Mouse (Mus musculus) liver, embryonic 11.5 days (tissue): ENCODE data around the gene Atp6v1g1. TPM values are rescaled to one million over a fixed set of nuclear protein-coding genes. Genes with fewer than 3 reads are reported as not detected.

ENCODE experiments used
- ATAC-seq: fragments of 200-750 bp; cut with Nextera tagmentation; replicated peaks from 2 replicates; pipeline ENCODE4 v1.8.0; 2017; ENCODE audit warnings: moderate number of reproducible peaks, mild to moderate bottlenecking, moderate TSS enrichment, moderate library complexity; ENCODE audit not compliant: low FRiP score
- DNase-seq: peaks from one replicate; pipeline ENCODE4 v3.0.0-alpha.2; 2017; ENCODE audit warnings: low spot score
- H3K27ac ChIP-seq: fragments of 300-500 bp; sonication (generic); 2 replicates; pipeline ENCODE4 v1.5.1; 2014; ENCODE audit warnings: mild to moderate bottlenecking, low read depth, low read length, control low read depth
- H3K27me3 ChIP-seq: fragments of 300-500 bp; sonication (generic); replicated peaks from 2 replicates; pipeline ENCODE4 v1.6.1; 2014; ENCODE audit warnings: low read length, mixed read lengths; ENCODE audit not compliant: control insufficient read depth, insufficient read depth
- H3K36me3 ChIP-seq: fragments of 300-500 bp; sonication (generic); 2 replicates; pipeline ENCODE4 v1.6.1; 2014; ENCODE audit warnings: mild to moderate bottlenecking, low read length, moderate library complexity, mixed read lengths; ENCODE audit not compliant: control insufficient read depth, insufficient read depth
- H3K4me1 ChIP-seq: fragments of 300-500 bp; sonication (generic); replicated peaks from 2 replicates; pipeline ENCODE4 v1.6.1; 2014; ENCODE audit warnings: low read length, mixed read lengths; ENCODE audit not compliant: control insufficient read depth, insufficient read depth
- H3K4me2 ChIP-seq: fragments of 300-500 bp; sonication (generic); 2 replicates; pipeline ENCODE4 v1.6.1; 2014; ENCODE audit warnings: mild to moderate bottlenecking, control low read depth, moderate library complexity
- H3K4me3 ChIP-seq: fragments of 300-500 bp; sonication (generic); 2 replicates; pipeline ENCODE4 v1.5.1; 2014; ENCODE audit warnings: low read depth, low read length, control low read depth
- H3K9ac ChIP-seq: fragments of 300-500 bp; sonication (generic); 2 replicates; pipeline ENCODE4 v1.6.1; 2014; ENCODE audit warnings: low read depth, low read length, control low read depth
- H3K9me3 ChIP-seq: fragments of 300-500 bp; sonication (generic); 2 replicates; pipeline ENCODE4 v1.6.1; 2016; ENCODE audit warnings: low read length, inconsistent platforms, mixed read lengths; ENCODE audit not compliant: control insufficient read depth
- WGBS: fragments of 180-500 bp; shearing (Covaris S2); extraction: QIAGEN DNeasy Blood & Tissue Kit; methylation state at CpG from one replicate; pipeline ENCODE4 v1.1.7; 2014; 5-methylcytosine and 5-hydroxymethylcytosine counted together
- polyA plus RNA-seq: library from polyadenylated mRNA; unstranded; fragments of >200 nt; fragmentation: Nextera tagmentation; extraction: Ambion mirVana; gene quantifications from 2 replicates; pipeline ENCODE4 v1.2.1, GENCODE M21; 2014

The Atp6v1g1 gene
- polyA plus RNA-seq, 1 experiment from 2014 or later, result 204 TPM

DNA sequence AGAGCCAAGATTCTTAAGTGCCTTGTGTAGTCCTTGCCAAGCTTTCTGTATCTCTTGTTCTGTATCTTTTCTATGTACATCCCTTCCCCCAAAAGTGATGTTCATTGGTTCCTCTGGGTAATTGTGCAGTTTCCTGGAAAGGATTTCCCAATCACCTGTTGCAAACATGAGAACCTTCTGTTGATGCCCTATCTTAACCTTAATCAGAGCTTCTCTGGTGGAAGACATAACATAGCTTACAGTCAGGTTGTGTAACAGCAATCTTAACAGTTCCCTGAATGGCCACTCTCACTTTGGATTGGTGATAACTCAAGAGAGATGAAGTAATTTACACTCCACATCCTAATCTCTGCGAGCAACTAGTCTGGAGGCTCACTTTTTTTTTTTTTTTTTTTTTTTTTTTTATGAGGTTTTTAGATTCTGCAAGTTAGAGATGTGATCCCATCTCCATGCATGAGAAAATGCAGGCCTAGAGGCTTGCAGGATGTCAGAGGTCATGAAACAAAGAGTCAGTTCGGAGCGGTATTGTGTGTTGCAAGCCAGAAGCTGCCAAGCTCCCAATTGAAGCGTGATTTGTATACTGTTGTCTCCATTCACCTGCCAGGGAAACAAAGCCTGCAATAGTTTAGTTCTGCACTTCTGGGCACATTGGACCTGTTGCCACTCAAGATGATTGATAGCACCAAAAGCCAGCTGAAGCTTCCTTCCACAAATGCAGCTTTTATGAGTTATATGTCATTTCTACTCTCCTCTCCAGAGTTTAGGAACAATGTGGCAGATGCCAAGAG is 9.4 kb downstream of the Atp6v1g1 start:
- no peak for DNase-seq

DNA sequence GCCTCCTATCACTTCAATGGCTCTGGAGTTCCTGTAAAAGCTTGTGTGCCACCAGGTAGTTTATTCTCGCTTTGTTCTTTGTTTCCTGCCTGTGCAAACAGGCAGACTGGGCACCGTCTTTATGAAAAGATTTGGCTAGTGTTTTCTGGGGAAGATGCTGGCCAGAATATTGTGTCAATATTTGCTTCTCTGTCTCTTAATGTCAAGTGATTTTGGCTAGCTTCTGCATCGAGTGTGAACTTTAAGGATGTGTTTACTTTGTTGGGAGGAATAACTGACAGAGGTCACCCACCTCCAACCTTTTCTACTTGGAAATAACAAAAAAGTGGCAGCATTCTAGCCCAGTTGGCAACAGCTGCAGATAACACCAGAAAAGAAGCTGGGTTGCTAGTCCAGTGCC is 10.0 kb downstream of the Atp6v1g1 start:
- H3K4me1 ChIP-seq, result peaks cover 21% of the 10 kb centered on the region
- ATAC-seq (no peak), DNase-seq (no peak)
- H3K9me3 ChIP-seq, result no peaks in the 10 kb centered on the region
- no peak overlapping the region for H3K4me2 ChIP-seq
- H3K27me3 ChIP-seq, result no peaks in the 10 kb centered on the region
- peaks cover 22% of the 10 kb centered on the region for H3K36me3 ChIP-seq
- no peak overlapping the region for H3K4me3 ChIP-seq
- no peak overlapping the region for H3K27ac ChIP-seq
- no peak overlapping the region for H3K9ac ChIP-seq
- WGBS, result 71% methylated on average over 3 of the region's 3 CpGs

More for the DNA sequence above, 9.4 kb downstream of the Atp6v1g1 start:
- ATAC-seq, result no peak
- no peak overlapping the region for H3K4me2 ChIP-seq
- no peak overlapping the region for H3K27ac ChIP-seq
- H3K4me3 ChIP-seq, result no peak overlapping the region
- 84% methylated on average over 4 of the region's 4 CpGs for WGBS
- peaks cover 28% of the 10 kb centered on the region for H3K36me3 ChIP-seq
- peaks cover 17% of the 10 kb centered on the region for H3K4me1 ChIP-seq
- no peaks in the 10 kb centered on the region for H3K9me3 ChIP-seq
- H3K9ac ChIP-seq, result no peak overlapping the region
- H3K27me3 ChIP-seq, result no peaks in the 10 kb centered on the region

DNA sequence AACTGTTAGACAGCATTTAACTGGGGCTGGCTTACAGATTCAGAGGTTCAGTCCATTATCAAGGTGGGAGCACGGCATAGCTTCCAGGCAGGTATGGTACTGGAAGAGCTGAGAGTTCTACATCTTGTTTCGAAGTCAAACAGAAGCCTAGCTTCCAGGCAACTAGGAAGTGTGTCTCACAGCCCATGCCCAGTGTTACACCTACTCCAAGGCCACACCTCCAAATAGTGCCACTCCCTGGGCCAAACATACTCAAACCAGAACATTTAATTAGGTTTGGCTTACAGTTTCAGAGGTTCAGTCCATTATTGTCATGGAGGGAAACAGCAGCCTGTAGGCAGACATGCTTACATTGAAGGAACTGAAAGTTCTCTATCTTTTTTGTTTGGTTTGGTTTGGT is 10.5 kb downstream of the Atp6v1g1 start:
- DNase-seq (no peak), ATAC-seq (no peak)
- no peaks in the 10 kb centered on the region for H3K27me3 ChIP-seq
- no peak overlapping the region for H3K27ac ChIP-seq
- peaks cover 21% of the 10 kb centered on the region for H3K36me3 ChIP-seq
- H3K9me3 ChIP-seq, result no peaks in the 10 kb centered on the region
- no peak overlapping the region for H3K4me2 ChIP-seq
- H3K4me3 ChIP-seq, result no peak overlapping the region
- no peak overlapping the region for H3K9ac ChIP-seq
- WGBS, result 91% methylated on average over 2 of the region's 2 CpGs
- peaks cover 26% of the 10 kb centered on the region for H3K4me1 ChIP-seq

DNA sequence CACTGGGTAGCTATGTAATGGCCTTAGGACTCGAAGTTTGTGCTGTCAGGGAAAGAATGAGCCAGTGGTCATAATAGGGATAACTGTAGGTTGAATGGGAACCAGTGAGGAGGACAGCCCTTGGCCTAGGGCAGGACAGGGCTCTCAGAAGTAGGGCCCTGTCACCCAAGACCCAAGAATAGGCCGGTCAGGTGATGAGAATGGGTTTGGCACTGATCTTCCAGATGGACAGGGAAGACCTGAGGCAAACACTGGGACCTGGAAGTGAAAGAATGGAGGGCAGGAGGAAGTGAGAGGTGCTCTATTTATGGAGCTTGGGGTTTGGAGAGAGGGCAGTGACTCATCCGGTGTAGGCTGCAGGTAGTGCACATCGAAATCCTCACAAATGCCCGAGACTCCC is 12.1 kb downstream of the Atp6v1g1 start:
- ATAC-seq, result no peak

DNA sequence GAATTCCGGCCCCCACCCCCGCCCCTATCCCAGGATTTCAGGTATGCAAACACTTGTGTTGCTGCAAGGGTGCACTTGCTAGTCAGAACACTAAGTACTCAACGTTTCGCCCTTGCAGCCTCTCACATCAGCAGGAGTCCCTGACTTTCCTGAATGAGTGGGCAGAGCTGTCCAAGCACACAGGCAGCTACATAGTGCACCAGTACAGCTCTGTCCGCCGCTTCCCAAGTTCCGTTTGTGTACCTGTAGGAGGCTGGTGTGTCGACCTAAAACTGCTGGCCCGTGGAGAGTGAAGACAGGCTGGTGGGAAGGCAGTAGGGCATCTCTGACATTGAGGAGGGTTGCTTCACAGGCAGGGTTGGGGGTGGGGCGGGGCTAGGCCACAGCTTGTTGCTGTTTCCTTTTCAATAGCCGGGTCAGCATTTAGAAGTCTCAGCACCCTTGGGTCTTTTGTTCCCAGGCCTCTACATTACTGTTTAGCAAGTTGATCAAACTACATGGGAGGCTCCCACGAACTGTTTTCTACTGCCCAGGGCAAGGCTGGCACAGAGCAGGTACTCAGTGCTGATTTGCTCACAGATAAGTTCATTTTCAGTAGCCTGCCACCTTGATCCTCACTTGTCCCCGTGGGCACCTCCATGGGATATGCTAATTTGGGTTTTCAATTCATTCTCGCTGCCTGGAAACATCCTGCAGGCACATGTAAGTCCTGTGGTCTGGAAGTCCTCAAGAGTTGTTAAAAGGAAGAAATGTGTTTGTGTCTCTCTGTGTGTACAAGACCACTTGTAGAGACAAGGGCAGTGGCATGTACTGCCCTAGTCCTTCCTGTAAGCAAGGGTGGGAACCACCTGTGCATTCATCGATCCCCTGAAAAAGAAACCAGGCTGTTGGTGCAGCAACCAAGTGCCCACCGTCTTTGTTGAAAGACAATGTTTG is 12.8 kb downstream of the Atp6v1g1 start:
- no peak for DNase-seq
- peak overlapping the region; percentile 81 for H3K9ac ChIP-seq
- peak overlapping the region; percentile 25; the same call in 1 of the 2 replicates for H3K27ac ChIP-seq
- peaks cover 6% of the 10 kb centered on the region for H3K36me3 ChIP-seq
- peak; percentile 1; the same call in 1 of the 2 replicates for ATAC-seq
- H3K9me3 ChIP-seq, result no peaks in the 10 kb centered on the region
- H3K4me3 ChIP-seq, result peak overlapping the region; percentile 68
- H3K4me1 ChIP-seq, result peaks cover 41% of the 10 kb centered on the region
- 35% methylated on average over 16 of the region's 16 CpGs for WGBS
- no peaks in the 10 kb centered on the region for H3K27me3 ChIP-seq
- H3K4me2 ChIP-seq, result peak overlapping the region; percentile 68

More for the DNA sequence above, 12.1 kb downstream of the Atp6v1g1 start:
- Histone ChIP-seq H3K36me3 (peaks cover 13% of the 10 kb centered on the region), H3K4me3 (no peak overlapping the region), H3K9ac (no peak overlapping the region), H3K9me3 (no peaks in the 10 kb centered on the region), H3K27ac (no peak overlapping the region), H3K4me1 (peaks cover 34% of the 10 kb centered on the region), H3K4me2 (peak overlapping the region; percentile 68), H3K27me3 (no peaks in the 10 kb centered on the region)
- 60% methylated on average over 5 of the region's 5 CpGs for WGBS
- DNase-seq, result no peak

DNA sequence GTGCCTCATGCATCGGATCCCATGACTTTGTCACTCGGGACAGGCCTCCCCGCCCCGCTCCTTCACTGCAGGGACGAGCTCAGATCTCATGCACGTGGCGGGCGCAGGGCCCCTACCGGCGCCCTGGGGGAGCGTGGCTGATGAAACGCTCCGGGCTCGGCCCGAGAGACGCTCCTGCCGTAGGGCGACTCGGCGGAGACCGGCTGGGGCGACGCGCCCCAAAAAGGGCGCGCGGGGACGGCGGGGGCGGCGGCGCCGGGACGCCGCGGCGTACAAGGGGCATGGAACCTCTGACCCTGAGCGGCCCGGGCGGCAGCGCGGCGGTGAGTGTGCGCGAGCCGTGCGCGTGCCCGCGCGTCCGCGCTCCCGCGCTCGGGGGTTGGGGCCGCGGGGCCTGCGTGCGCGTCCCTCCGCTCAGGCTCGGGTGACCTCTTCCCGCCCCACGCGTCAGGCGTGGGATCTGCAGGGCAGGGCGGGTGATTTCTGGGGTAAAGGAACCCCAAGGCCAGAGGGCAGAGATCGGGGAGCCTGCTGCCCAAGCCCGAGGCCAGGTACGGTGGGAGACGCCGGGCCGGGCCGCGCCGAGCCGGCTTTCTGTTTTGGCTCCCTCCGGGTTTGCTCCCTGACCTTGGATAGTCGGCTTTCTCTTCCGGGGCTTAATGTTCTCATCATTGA is 14.0 kb downstream of the Atp6v1g1 start, which contains the start of gene Tmem268:
TSS of gene Tmem268 (plus strand) at position 375 of the 675 bp plus-strand sequence.
- H3K27ac ChIP-seq, result peak within 1 kb of the TSS; percentile 50
- H3K9ac ChIP-seq, result peak within 1 kb of the TSS; percentile 81
- ATAC-seq, result peak; percentile 86
- peak within 1 kb of the TSS; percentile 68 for H3K4me2 ChIP-seq
- WGBS, result under 1% methylated on average over 66 of the region's 81 CpGs
- DNase-seq, result peak; percentile 86
- H3K4me1 ChIP-seq, result peaks cover 41% of the 10 kb centered on the region
- no peaks in the 10 kb centered on the region for H3K27me3 ChIP-seq
- no peaks in the 10 kb centered on the region for H3K36me3 ChIP-seq
- H3K9me3 ChIP-seq, result no peaks in the 10 kb centered on the region
- peak within 1 kb of the TSS; percentile 68 for H3K4me3 ChIP-seq

DNA sequence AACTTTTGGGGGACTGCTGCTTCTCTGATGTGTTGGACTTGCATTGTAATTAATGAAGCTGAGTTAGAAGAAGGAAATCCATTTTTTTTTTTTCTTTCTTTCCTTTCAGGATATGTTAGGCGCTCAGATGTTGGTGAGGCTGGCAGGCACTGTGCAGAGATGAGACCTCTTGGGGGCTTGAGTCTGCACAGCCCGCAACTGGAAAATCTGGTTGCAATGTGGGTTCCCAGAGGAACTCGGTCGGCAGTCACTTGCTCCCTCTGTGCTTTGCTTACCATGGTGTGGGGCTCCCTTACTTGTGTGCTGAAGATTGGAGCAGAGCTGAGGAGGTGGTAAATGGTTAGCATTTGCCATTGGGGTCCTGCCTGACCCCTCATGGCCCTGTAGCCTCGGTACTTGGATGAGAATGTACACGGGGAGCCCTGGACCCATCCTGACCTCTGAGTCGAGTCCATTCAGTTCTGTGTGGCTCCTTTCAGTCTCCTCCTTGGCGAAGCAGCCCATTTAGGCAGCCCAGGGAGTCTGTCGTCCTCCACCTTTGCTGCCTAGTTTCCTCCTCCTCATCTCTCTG is 14.6 kb downstream of the Atp6v1g1 start:
- peak overlapping the region; percentile 68 for H3K4me3 ChIP-seq

DNA sequence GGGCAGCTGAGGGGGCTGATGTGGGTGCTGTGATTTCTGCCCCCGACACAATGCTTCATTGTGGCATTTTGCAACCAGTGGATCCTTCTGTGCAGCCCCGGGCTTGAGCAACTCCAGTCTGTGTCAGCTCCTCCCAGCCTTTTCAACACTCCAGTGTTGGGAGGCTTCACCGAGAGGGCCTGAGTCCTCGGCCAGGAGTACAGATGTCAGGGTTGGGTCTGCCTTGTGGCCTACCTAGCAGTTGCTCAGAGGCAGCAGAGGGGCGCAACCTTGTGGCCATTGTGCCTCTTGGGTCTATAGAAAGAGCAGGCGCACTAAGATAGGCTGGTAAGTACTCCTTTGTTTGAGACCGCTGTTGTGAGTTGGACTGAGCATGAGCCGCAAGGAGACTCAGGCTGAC is 15.5 kb downstream of the Atp6v1g1 start:
- Histone ChIP-seq H3K9me3 (no peaks in the 10 kb centered on the region), H3K4me3 (no peak overlapping the region), H3K36me3 (peaks cover 3% of the 10 kb centered on the region; the same call in 1 of the 2 replicates), H3K27ac (0 out of 2 replicates have a peak overlapping the region, but pooled peaks have one; percentile 27), H3K27me3 (no peaks in the 10 kb centered on the region), H3K9ac (no peak overlapping the region), H3K4me2 (no peak overlapping the region), H3K4me1 (peaks cover 41% of the 10 kb centered on the region)
- WGBS, result 63% methylated on average over 8 of the region's 8 CpGs
- DNase-seq, result no peak
- ATAC-seq, result no peak

More for the DNA sequence above, 14.6 kb downstream of the Atp6v1g1 start:
- Histone ChIP-seq H3K4me2 (peak overlapping the region; percentile 68), H3K27ac (no peak overlapping the region; the same call in 1 of the 2 replicates), H3K27me3 (no peaks in the 10 kb centered on the region), H3K9me3 (no peaks in the 10 kb centered on the region), H3K9ac (peak overlapping the region; percentile 81), H3K36me3 (no peaks in the 10 kb centered on the region), H3K4me1 (peaks cover 41% of the 10 kb centered on the region)
- ATAC-seq (peak; percentile 11; the same call in 1 of the 2 replicates), DNase-seq (no peak)
- WGBS, result 47% methylated on average over 9 of the region's 9 CpGs
